Mouse (Mus musculus) C2C12 (cell line): ENCODE data around the gene Arhgef17.

Experiments used
- CTCF ChIP-seq: IDR thresholded peaks from one replicate; pipeline ENCODE4 v1.5.1; 2011; ENCODE audit not compliant: control insufficient read depth, insufficient read depth, insufficient read length
- MAX ChIP-seq: IDR thresholded peaks from one replicate; pipeline ENCODE4 v1.6.1; 2011; ENCODE audit warnings: mild to moderate bottlenecking, control low read depth

DNA sequence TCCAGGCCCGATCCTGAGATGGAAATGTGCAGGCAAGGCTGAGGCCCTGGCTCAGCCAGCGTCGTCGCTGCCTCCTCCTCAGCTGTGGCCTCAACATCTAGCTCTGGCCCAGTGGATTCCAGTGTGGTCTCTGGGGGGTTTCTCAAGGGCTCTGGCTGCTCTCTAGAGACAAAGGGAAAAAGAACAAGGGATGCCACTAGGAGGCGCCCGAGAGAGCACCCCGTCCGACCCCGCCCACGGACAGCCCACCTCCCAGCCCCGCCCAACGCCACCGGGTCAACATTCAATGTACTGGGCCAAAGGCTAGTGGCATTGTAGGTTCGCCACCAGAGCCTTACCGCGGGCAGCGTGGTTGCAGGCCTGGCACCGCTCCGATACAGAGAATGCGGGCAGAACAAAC, 52.3 kb downstream of the Arhgef17 start:
- TF ChIP-seq CTCF (no peak), MAX (no peak)
